Mouse (Mus musculus) hindbrain, embryonic 14.5 days (tissue): ENCODE measurements around the gene Prkg1. TPM values are rescaled to one million over a fixed set of nuclear protein-coding genes. Genes with fewer than 3 reads are reported as not detected.

Experiments used
- ATAC-seq: fragments of 200-750 bp; cut with Nextera tagmentation; 2 replicates; pipeline ENCODE4 v1.8.0; 2017; ENCODE audit warnings: moderate number of reproducible peaks, mild to moderate bottlenecking, moderate TSS enrichment, moderate library complexity; ENCODE audit not compliant: low FRiP score
- DNase-seq: peaks from one replicate; pipeline ENCODE4 v3.0.0-alpha.2; 2015; ENCODE audit warnings: low spot score
- H3K27ac ChIP-seq: fragments of 300-500 bp; sonication (generic); 2 replicates; pipeline ENCODE4 v1.5.1; 2014; ENCODE audit warnings: mild to moderate bottlenecking, moderate library complexity
- H3K27me3 ChIP-seq: fragments of 300-500 bp; sonication (generic); 2 replicates; pipeline ENCODE4 v1.6.1; 2014; ENCODE audit warnings: mild to moderate bottlenecking, low read length, mixed read lengths; ENCODE audit not compliant: control insufficient read depth, insufficient read depth
- H3K36me3 ChIP-seq: fragments of 300-500 bp; sonication (generic); replicated peaks from 2 replicates; pipeline ENCODE4 v1.6.1; 2014; ENCODE audit not compliant: control insufficient read depth, insufficient read depth
- H3K4me1 ChIP-seq: fragments of 300-500 bp; sonication (generic); replicated peaks from 2 replicates; pipeline ENCODE4 v1.6.1; 2014; ENCODE audit warnings: antibody characterized with exemption, low read length, mixed read lengths; ENCODE audit not compliant: control insufficient read depth, insufficient read depth
- H3K4me2 ChIP-seq: fragments of 300-500 bp; sonication (generic); replicated peaks from 2 replicates; pipeline ENCODE4 v1.6.1; 2014; ENCODE audit warnings: mild to moderate bottlenecking, moderate library complexity
- H3K4me3 ChIP-seq: fragments of 300-500 bp; sonication (generic); replicated peaks from 2 replicates; pipeline ENCODE4 v1.5.1; 2014; ENCODE audit warnings: mild to moderate bottlenecking, low read length
- H3K9ac ChIP-seq: fragments of 300-500 bp; sonication (generic); 2 replicates; pipeline ENCODE4 v1.6.1; 2014
- H3K9me3 ChIP-seq: fragments of 300-500 bp; sonication (generic); 2 replicates; pipeline ENCODE4 v1.6.1; 2016; ENCODE audit warnings: low read length; ENCODE audit not compliant: control insufficient read depth
- WGBS: fragments of 180-500 bp; shearing (Covaris S2); extraction: QIAGEN DNeasy Blood & Tissue Kit; methylation state at CpG from one replicate; pipeline ENCODE4 v1.1.7; 2014; 5-methylcytosine and 5-hydroxymethylcytosine counted together
- polyA plus RNA-seq: library from polyadenylated mRNA; unstranded; fragments of >200 nt; fragmentation: Nextera tagmentation; extraction: Ambion mirVana; gene quantifications from 2 replicates; pipeline ENCODE4 v1.2.1, GENCODE M21; 2014

The Prkg1 gene
- polyA plus RNA-seq, 1 experiment from 2014 or later: 7.0 TPM

DNA sequence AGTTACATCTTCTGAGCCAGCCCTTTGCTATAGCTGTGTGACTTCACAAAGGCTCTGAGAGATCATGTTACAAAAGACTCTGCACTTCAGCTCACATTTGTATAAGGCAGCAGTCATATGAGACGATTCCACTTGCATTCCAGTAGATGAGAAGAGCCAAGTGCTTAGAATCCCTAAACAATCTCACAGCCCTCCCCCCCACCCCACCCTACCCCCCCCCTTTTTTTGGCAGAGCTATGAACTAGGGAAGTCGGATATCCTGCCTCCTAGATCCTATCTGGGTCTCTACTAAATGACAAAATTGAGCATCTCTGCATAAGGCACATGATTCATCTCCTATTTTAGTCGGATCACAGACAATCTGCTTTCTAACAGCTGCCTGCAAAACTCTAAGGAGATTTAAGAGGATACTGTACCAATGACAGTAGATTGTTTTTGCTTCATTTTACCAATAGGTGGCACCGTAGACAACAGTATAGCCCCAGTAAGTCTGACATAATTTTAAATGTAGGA, 921.7 kb downstream of the Prkg1 start:
- no peak overlapping the region for H3K4me3 ChIP-seq
- H3K4me2 ChIP-seq: 0 out of 2 replicates have a peak overlapping the region, but pooled peaks have one; percentile 9
- H3K9ac ChIP-seq: 0 out of 2 replicates have a peak overlapping the region, but pooled peaks have one; percentile 4
- 11% methylated on average over 4 of the region's 4 CpGs for WGBS
- ATAC-seq (peak; percentile 87), DNase-seq (peak; percentile 83)
- peak overlapping the region; percentile 38 for H3K27ac ChIP-seq
- H3K4me1 ChIP-seq: no peaks in the 10 kb centered on the region
- no peaks in the 10 kb centered on the region for H3K9me3 ChIP-seq
- no peaks in the 10 kb centered on the region for H3K27me3 ChIP-seq
- no peaks in the 10 kb centered on the region for H3K36me3 ChIP-seq

GRCm38 (mm10) chr19:30842640-30843039, 922.2 kb downstream of the Prkg1 start:
- Histone ChIP-seq H3K9ac (0 out of 2 replicates have a peak overlapping the region, but pooled peaks have one; percentile 4), H3K4me2 (no peak overlapping the region), H3K9me3 (no peaks in the 10 kb centered on the region), H3K4me3 (no peak overlapping the region), H3K27me3 (no peaks in the 10 kb centered on the region), H3K4me1 (no peaks in the 10 kb centered on the region), H3K36me3 (no peaks in the 10 kb centered on the region), H3K27ac (no peak overlapping the region)
- 69% methylated on average over 1 of the region's 1 CpGs for WGBS
- DNase-seq (no peak), ATAC-seq (no peak)

- no peaks in the 10 kb centered on the region for H3K36me3 ChIP-seq
- H3K4me2 ChIP-seq: no peak overlapping the region
- H3K9ac ChIP-seq: no peak overlapping the region
- no peak for DNase-seq
- H3K27me3 ChIP-seq: no peaks in the 10 kb centered on the region
- no peaks in the 10 kb centered on the region for H3K4me1 ChIP-seq
- H3K4me3 ChIP-seq: no peak overlapping the region
- H3K9me3 ChIP-seq: peaks cover 7% of the 10 kb centered on the region
- no peak overlapping the region for H3K27ac ChIP-seq
- 14% methylated on average over 1 of the region's 1 CpGs for WGBS
- no peak for ATAC-seq
Observed at GRCm38 (mm10) chr19:30833045-30833651, 931.7 kb downstream of the Prkg1 start.

DNA sequence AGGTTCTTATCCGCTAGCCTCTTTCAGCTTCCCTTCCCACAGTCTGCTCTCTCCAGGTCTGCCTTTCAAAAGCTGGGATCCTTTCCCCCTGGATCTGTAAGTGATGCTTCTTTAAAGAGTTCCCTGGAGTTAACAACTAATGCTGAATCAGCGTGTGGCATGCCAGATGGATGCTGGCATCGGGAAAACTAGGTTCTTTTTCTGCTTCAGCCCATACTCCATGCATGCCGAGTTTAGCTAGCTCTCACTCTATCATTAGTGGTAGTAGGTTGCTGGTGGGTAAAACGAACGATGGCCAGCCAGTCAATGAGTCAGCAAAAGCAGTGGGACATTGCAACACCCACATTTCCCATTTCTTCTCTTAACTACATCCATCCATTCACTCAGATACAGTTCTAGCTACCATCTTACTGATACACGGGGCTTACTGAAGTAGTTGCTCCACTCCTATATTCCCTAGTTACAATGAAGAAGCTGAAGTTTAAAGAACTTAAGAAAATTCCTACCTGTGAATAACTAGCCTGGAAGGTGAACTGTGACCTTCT, 935.5 kb downstream of the Prkg1 start:
- Histone ChIP-seq H3K27me3 (no peaks in the 10 kb centered on the region), H3K4me3 (no peak overlapping the region), H3K36me3 (no peaks in the 10 kb centered on the region), H3K4me2 (no peak overlapping the region), H3K4me1 (no peaks in the 10 kb centered on the region), H3K27ac (no peak overlapping the region), H3K9ac (no peak overlapping the region), H3K9me3 (peaks cover 14% of the 10 kb centered on the region)
- 90% methylated on average over 7 of the region's 7 CpGs for WGBS
- ATAC-seq: no peak
- DNase-seq: no peak

GRCm38 (mm10) chr19:30827820-30828219, 937.0 kb downstream of the Prkg1 start:
- WGBS: 86% methylated on average over 3 of the region's 3 CpGs
- no peak for ATAC-seq

GRCm38 (mm10) chr19:30826106-30826505, 938.7 kb downstream of the Prkg1 start:
- no peak for DNase-seq

More at GRCm38 (mm10) chr19:30827820-30828219, 937.0 kb downstream of the Prkg1 start:
- H3K36me3 ChIP-seq: no peaks in the 10 kb centered on the region
- H3K4me1 ChIP-seq: no peaks in the 10 kb centered on the region
- H3K27ac ChIP-seq: no peak overlapping the region
- peaks cover 14% of the 10 kb centered on the region for H3K9me3 ChIP-seq
- DNase-seq: no peak
- no peaks in the 10 kb centered on the region for H3K27me3 ChIP-seq
- no peak overlapping the region for H3K4me2 ChIP-seq
- no peak overlapping the region for H3K4me3 ChIP-seq
- H3K9ac ChIP-seq: no peak overlapping the region

GRCm38 (mm10) chr19:30815661-30816060, 949.2 kb downstream of the Prkg1 start:
- 67% methylated on average over 6 of the region's 6 CpGs for WGBS
- Histone ChIP-seq H3K4me2 (no peak overlapping the region), H3K36me3 (no peaks in the 10 kb centered on the region), H3K27me3 (no peaks in the 10 kb centered on the region), H3K4me3 (no peak overlapping the region), H3K9me3 (no peaks in the 10 kb centered on the region), H3K27ac (no peak overlapping the region), H3K9ac (no peak overlapping the region), H3K4me1 (no peaks in the 10 kb centered on the region)
- ATAC-seq: no peak
- no peak for DNase-seq

More at GRCm38 (mm10) chr19:30826106-30826505, 938.7 kb downstream of the Prkg1 start:
- 81% methylated on average over 2 of the region's 2 CpGs for WGBS
- Histone ChIP-seq H3K27me3 (no peaks in the 10 kb centered on the region), H3K27ac (no peak overlapping the region), H3K4me3 (no peak overlapping the region), H3K9me3 (peaks cover 14% of the 10 kb centered on the region), H3K36me3 (no peaks in the 10 kb centered on the region), H3K9ac (no peak overlapping the region), H3K4me1 (no peaks in the 10 kb centered on the region), H3K4me2 (no peak overlapping the region)
- ATAC-seq: no peak

GRCm38 (mm10) chr19:30806265-30806664, 958.6 kb downstream of the Prkg1 start:
- no peak overlapping the region for H3K4me2 ChIP-seq
- 85% methylated on average over 5 of the region's 5 CpGs for WGBS
- no peak for ATAC-seq

GRCm38 (mm10) chr19:30780803-30781202, 984.0 kb downstream of the Prkg1 start:
- Histone ChIP-seq H3K4me2 (no peak overlapping the region), H3K27me3 (no peaks in the 10 kb centered on the region), H3K9ac (no peak overlapping the region), H3K9me3 (no peaks in the 10 kb centered on the region), H3K4me3 (no peak overlapping the region), H3K27ac (no peak overlapping the region), H3K4me1 (no peaks in the 10 kb centered on the region), H3K36me3 (no peaks in the 10 kb centered on the region)
- no peak for DNase-seq
- 77% methylated on average over 2 of the region's 2 CpGs for WGBS
- no peak for ATAC-seq

More at GRCm38 (mm10) chr19:30806265-30806664, 958.6 kb downstream of the Prkg1 start:
- Histone ChIP-seq H3K9me3 (no peaks in the 10 kb centered on the region), H3K36me3 (no peaks in the 10 kb centered on the region), H3K4me1 (no peaks in the 10 kb centered on the region), H3K4me3 (no peak overlapping the region), H3K9ac (no peak overlapping the region), H3K27ac (no peak overlapping the region), H3K27me3 (no peaks in the 10 kb centered on the region)
- DNase-seq: no peak
